Mouse (Mus musculus) urinary bladder, postnatal 25 days (tissue): ENCODE data around the gene Mbtd1.
"Not testable (repeated sequence)": the region's sequence is repeated elsewhere in the genome, so short reads cannot be mapped to it uniquely, and the experiment has no call there.

Experiments used
- DNase-seq: peaks from one replicate; pipeline ENCODE4 v3.0.0; 2022; ENCODE audit warnings: low spot score

Mbtd1 gene

DNA sequence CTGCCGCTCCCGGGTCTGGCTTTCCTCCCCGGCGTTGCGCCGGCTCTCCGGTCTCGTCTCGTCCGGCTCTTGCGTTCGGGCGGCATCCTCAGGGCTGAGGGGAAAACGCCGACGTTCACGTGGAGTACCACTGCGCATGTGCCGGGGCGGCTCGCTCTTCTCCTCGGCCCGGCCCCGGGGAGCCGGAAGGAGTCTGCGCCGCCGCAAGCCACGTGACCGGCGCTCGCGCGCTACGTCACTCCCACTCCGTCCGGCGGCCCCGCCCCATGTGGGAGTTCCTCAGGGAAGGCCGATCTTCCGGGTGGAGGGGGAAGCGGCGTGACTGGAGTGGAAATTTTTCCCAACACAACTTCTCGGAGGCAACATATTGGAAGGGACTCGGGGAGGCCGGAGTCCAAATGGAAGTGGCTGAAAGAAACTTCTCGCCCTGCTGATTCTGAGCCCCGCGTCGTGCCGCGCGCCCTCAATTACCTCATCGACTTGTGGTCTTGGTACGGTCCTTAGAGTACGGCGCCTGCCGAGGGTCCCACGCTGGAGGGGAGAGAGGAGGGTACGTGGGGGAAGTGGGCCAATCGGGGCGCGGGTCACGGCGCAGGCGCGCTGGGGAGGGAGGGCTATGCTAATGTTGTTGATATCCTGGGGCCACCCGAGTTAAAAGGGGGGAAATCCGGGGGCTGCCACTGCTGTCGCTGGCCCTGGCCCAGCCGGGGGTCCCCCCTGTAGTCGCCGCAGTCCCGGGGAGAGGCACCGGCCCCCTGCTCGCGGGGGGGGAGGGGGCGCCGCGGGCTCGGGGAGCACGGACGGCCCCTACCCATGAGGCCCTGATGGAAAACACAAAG, at the start of gene Mbtd1, which contains the start of gene Utp18:
Gene Mbtd1, plus strand, starts transcription at position 281 of the 839 bp plus-strand sequence.
Gene Utp18, minus strand, starts transcription at position 195 of the 839 bp plus-strand sequence.
- DNase-seq, result peak; percentile 99

DNA sequence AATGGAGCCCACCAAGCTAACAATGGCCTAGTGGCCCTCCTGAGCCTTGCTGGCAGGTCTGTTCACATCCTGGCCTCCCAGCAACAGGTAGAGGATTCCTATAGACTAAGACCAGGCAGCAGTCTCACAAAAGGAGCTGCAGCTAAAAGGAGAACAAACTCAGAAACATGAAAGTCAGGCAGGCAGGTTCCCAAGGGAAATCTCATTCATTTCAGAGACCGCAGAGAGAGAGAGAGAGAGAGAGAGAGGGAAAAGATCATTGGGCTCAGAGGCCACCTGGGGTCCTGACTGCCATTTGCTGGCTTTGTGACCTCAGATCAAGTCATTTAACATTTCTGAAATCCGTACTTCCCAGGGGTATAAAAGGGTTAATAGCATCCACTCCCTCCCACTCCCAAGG, 38.3 kb upstream of the Mbtd1 start:
- no peak for DNase-seq

DNA sequence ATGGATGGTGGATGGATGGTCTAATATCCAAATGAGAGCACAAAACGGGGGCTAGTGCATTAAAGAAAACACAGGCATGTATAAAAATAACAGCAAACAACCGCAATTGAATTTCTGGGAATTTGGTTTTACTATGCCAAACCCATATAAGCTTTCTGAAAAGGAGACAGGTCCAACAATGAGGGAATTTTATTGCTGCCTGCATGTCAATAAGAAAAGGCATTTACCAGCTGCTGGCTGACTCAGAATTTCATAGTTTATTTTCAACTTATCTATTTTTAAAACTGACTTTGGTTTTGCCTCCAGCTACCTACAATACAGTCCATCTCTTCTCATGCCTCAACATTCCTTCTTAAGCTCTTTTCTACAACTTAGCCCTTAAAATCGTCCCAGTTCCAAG, 33.1 kb upstream of the Mbtd1 start:
- DNase-seq, result no peak

DNA sequence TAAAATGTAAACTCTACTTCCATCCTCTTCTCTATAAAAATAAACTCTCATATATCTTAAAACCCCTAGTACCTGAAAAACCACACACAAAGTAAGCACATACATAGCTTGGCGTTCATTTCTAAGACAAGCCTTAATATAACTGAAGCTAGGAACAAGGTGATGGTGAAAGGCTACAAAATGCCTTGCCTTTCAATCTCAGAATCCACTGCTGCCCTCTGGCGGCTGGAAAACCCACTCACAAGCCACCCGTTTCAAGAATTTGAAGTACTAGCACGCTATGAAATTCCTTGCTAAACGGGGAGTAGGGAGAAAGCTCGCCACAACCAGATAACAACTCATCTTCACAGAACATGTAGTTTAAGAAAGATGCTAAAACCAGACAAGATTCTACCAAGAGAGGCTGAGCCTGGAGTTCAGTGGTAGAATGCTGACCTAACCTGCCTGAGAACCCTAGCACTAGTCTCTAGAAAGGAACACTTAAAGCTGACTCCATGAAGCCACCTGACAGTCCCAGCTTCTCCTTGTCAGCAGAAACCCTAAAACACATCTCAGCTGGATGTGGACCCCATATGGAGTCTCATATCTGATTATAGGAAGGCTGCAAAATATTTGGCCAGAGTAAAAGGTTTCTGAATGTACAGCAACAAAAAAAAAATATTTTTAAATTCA, 29.2 kb upstream of the Mbtd1 start:
- DNase-seq, result peak; percentile 71

DNA sequence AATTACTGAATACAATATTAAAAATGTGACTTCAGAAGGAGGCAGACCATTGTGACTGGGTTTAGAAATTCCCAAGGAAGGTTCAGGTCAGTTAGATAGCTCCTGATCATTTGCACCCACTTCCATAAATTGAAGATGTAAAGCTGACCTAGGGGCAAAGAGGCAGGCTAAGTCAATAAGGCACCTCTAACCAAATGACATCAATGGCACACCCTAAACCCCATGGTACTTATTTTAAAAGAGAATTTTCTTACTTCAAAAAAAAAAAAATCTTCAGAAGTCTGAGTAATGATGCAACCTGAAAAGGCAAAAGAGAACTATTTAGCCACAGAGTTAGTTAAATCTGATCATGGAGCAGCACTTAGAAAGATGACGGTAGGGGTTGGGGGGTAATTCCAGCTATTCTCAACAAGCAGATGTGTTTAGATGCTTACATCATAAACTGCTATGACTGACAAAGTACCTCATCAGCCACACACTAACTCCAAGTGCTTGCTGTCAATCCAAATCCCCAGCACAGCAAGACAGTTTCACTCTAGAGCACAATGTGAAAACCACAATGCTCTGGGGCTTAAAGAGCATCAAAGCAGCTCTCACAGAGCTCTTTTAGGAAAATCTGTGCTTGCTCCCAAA, 25.0 kb upstream of the Mbtd1 start:
- no peak for DNase-seq

DNA sequence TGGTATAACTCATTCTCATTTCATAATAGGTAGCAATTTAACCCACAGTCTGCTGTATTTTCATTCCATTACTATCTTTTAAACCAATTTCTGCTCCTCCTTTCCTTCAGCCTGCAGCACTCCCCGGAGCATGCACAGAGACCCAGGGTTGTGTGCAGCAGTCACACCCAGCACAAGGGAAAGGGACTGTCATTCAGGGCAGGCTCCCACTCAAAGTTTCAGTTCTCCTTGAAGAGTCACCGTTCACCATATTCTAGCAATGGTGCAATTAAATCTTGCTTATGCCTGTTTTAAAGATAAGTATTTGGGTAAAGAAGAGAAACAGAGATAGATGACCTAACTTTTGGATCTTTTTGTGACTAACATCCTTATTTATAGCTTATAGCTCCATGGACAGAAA, 24.5 kb upstream of the Mbtd1 start:
- no peak for DNase-seq

DNA sequence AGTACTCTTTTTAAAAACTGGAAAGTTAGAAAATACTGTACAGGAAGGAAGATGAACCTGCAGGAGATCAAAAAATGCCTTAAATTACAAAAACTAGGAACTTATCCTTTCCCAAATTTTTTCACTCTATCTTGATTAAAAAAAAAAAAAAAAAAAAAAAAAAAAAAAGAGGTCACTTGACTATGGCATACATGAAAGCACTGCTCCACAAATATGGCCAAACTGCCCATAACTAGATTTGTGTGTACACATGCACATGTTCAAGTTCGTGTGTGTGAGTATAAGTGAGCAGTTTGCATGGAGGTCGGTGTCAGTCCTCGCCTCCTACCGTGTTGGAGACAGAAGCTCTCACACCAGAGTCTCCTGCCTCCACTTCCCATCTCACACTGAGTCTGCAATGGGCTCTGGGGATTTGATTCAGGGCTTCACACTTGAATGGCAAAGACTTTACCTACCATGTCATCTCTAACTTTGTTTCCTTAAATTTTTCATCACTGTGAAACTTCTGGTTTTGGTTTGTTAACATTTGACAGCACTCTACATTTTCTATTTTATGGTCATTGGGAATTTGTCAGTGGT, 23.5 kb upstream of the Mbtd1 start:
- DNase-seq, result no peak

DNA sequence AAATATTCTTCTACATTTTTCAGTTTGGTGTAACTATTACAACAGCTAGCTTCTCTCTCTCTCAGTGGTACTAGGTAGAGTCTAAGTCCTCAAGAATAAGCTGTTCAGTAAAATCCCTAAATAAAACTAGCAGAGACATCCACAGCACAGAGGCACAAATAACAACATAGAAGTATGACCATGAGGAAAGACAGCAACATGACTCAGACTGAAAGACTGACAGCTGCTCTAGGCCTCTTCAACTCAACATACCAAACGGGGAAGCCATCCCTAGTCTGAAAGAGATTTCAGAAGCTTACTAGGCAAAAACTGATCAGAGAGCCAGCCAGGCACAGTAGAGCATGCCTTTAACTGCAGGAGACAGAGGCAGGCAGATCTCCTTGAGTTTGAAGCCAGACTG, 23.0 kb upstream of the Mbtd1 start:
- no peak for DNase-seq

DNA sequence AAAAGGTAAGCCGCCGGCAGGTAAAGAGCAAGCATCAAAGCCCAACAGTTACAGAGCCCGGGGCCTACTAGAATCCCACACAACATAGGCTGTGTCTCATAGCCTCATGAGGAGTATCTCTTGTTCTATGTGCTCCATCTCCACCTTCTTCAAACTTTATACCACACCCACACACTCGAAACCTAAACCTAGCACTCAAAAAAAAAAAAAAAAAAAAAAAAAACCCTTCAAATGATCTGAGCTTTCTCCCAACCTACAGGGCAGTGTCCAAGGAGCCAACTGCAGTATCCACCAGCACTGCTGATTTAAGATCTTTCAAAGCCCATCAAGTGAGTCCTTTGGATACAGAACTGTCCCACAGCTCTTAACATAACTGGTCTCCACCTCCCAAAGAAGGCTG, 1.6 kb upstream of the Mbtd1 start:
- DNase-seq, result no peak

DNA sequence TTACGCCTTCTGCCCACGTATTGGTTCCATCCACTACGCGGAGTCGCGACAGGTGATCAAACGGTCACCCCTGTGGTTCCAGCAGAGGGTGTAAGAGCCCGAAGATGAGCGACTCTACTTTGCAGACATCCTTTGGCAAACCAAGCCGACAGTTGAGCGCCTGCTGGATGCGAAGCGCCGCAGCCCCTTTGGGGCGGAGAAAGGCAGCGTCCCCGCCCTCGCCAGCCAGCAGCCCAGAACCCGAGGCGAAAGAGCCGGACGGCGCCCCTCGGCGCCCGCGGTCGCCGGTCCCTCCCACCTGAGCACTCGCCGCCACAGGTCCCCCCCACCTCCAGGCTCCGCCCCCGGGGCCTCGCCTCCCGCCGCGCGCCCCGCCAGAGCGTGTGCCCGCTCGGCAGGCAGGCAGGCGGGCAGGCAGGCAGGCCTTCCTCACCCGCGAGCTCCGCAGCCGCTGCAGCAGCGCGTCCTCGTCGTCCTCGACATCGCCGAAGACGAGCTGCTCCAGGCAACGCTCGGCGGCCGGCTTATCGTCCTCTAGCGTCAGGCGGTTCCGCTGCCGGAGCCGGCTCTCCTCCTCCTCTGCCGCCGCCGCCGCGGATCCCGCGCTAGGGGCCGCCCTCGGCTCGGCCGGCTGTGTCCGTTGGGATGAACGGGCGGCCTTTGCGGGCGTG, 616 bp upstream of the Mbtd1 start:
- DNase-seq, result peak; percentile 49

DNA sequence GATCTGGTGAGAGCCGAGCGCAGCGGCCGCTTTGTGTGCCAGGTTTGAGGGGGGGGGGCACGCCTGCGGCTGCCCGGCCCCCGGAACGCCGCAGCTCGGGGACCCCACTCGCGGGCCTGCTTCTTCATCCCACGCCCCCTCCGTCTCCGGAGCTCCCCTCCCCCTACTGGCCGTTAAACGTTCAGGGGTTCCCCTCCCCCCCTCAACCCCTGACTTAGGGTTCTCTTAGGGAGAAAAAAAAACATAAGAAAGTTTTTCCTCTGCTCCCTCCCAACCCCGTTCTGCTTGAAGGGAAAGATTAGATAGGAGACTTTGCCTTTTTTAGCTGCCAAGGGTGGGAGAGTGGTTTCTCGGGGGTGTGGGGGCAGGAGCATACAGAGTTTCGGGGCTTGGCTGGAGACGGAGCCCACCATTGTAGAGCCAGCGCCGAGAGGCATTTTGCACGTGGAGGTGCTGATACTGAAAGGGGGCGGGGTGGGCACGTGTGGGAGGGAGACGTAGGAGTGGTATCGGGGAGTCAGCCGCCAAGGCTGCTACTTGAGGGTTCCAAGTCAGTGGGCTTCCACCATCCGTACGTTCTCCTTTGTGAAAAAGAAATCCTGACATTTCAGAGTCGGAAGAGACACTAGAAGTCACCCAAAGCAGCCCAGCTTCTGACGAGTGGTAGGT, 893 bp downstream of the Mbtd1 start:
- DNase-seq, result peak; percentile 16

DNA sequence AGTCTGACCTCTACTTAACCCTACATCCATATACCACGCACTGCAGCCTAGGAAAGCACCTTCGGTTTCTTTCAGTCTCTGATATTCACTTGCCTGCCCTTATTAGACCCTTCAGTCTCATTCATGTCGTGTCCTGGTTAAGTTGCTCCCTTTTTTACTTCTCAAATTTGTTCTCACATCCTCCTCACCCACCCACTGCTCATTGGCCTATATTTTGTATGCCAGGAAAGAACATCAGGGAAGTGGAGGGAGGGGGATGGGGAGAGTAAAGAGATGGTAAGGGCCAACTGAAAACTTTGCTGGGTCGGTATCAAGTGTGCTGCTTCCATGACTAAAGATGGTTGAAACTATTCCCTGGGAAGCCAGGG, 1.4 kb downstream of the Mbtd1 start:
- no peak for DNase-seq

DNA sequence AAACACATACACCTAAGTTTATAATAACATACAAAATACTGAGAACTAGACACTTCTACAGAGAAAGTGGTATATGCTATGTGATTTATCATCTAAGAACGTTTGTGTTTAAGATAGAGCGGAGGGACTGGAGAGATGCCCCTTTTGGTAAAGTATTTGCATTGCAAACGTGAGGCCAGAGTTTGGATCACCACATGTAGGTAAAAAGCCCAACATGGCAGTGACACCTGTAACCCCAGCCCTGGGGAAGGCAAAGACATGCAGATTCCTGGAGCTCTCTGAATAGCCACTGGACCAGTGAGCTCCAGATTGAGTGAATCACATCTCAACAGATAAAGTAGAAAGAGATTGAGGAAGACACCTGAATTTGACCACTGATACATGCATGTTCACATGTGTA, 12.1 kb downstream of the Mbtd1 start:
- DNase-seq, result no peak

DNA sequence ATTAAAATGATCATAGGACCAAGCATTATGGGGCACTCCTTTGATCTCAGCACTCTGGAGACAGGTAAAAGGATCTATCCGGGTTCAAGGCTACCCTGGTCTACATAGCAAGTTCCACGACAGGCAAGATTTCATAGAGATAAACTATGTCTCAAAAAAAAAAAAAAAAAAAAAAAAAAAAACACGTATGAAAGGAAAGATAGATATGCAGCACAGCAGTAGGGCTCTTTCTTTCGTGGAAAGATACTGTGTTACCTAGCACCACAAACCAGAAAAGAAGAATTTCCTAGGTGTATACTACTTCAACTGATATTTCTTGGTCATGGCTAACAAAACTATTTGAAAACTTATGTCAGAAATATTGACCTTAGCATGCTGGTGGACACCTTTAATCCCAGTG, 21.2 kb downstream of the Mbtd1 start:
- no peak for DNase-seq

DNA sequence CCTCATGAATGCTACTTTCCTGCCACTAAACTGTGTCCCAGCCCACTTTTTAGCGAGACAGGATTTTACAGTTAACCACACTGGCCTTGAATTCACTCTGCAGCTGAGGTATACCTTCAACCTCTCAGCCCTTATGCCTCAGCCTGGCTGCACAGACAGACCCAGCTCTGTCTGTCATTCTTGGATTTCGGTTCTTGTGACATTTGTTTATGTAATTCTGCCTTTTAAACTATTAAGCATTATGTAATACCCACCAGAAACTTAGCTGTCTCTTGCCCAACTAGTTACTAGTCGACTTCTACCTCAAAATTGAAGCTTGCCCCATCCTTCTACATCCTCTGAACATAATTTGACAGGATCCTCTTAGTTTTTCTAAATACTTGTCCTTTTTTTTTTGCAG, 22.2 kb downstream of the Mbtd1 start:
- no peak for DNase-seq

DNA sequence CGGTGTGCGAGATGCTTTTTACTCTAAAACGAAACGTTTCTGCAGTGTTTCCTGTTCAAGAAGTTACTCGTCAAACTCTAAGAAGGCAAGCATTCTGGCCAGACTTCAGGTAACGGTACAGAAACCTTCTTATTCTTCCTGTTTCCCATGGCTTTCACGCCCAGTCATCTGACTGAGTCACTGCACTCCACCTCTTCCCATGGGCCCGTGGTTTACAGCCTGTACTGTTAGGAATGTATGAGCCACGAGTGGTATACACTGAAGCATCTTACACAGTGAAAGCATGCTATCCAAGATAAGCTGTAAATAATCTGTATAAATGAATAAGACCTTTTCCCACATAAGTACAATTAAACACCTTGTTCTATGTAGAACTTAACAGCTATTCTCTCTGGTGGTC, 23.2 kb downstream of the Mbtd1 start:
- DNase-seq, result no peak

DNA sequence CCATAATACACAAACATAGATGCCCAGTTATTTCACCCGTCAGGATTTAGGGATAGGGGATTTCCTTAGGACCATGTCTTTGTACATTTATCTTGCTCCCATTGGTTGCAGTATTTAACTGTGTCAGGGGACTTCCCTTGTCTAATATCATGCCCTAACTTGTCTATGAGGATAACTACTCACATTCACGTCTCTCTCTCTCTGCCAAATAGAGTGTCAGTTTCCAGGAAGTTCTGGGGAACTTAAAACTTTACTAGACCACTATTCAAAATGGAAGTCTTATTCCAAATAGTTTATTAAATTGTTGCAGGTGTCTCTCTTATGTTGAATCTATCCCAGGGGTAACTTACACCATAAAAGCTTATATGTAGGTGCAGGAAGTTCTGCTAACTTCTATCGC, 26.0 kb downstream of the Mbtd1 start:
- DNase-seq, result no peak

DNA sequence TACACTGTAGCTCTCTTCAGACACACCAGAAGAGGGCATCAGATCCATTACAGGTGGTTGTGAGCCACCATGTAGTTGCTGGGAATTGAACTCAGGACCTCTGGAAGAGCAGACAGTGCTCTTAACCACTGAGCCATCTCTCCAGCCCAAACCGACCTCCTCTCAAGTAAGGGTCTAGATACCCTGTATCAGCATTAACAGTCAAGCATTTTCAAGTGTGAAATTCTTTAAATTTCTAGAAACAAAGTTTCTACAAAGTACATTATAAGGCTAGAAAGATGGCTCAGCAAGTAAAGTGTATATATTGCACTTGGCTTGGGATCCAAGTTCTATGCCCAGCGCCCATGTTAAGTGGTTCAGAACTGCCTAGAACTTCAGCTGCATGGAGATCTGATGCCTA, 29.4 kb downstream of the Mbtd1 start:
- DNase-seq, result not testable (repeated sequence)

DNA sequence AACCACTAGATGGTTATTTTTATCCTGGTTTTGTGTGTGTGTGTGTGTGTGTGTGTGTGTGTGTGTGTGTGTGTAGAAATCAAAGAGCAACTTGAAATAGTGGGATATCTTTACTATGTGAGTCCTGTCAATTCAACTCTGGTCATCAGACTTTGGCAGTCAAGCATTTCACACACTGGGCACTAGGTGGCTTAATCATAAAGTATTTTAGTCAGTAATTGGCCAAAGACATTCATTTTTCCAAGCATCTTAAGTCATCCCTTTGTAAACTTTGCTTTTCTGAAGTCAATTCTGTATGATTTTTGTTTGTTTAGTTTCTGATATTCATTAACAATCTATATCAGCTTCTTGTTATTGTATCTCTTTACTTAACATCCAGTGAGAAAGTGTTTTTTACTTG, 43.5 kb downstream of the Mbtd1 start:
- no peak for DNase-seq

DNA sequence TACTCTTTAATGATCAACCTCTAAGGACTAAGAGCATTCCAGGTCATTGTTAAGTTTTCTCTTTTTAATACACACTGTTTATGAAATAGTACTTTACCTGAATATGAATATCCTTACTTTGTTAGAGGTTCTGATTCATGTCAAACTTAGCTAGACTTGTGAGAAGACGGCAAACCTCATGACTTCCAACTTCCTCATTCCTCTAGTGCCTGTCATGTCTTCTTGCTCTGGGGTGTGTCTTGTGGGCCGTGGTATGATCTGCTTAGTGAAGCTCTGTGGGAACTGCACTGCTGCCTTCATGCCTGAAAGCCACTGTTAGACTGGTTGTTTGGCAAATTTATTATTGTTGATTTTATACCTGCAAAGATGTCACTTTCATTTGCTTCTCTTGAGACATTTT, 55.3 kb downstream of the Mbtd1 start:
- DNase-seq, result no peak

DNA sequence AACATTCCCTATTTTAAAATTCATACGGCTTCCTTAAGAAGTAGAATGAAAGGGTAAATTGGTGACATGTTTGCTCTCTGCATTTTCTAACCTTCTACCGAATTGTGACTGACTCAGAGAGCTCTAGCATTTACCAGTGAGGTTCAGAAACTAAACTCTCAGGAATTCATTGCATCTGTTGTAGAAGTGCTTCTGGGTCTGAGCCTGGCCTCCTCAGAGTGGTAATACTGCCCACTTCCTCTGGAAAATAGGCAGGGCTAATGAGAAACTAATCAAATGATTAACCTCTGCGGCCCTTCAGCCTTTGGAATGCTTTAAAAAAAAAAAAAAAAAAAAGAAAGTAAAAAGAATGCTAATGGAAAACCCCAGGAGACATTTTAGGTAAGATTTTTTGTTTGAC, 59.3 kb downstream of the Mbtd1 start:
- no peak for DNase-seq
